Mouse (Mus musculus): ENCODE measurements around the gene Vmn1r143. TPM values are rescaled to one million over a fixed set of nuclear protein-coding genes. Genes with fewer than 3 reads are reported as not detected.
"Not testable (repeated sequence)": the region's sequence is repeated elsewhere in the genome, so short reads cannot be mapped to it uniquely, and the experiment has no call there.

Gene Vmn1r143
- polyA plus RNA-seq (2012; rRNA removed) = not detected in 2 replicates

DNA sequence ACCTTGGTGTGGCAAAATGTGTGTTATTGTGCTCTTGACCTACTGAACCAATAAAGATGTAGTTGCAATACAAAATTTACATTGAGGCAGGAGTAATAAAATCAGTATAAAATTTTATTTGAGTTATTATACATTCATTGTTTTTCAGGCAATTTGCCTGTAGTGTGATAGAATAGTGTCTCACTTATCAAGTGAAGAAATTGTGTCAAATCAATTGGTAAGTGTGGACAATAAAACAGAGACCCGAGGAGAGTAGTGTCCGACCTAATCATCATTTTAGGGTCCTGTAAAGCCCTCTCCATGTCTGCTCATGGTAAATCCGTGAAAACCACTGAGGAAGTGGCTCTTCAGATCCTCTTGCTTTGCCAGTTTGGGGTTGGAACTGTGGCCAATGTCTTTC, at the start of gene Vmn1r143:
Gene Vmn1r143 (plus strand): TSS at position 301 of the 400 bp plus-strand sequence.
- DNase-seq (ENCODE audit: low spot score) = not testable (repeated sequence)

- not testable (repeated sequence) for DNase-seq (ENCODE audit: low spot score)
Measured at GRCm38 (mm10) chr7:22163935-22164334, 25.2 kb upstream of the Vmn1r143 start, which contains the start of gene Vmn1r142. Gene Vmn1r142 (minus strand): TSS chr7:22164035.

- not testable (repeated sequence) for DNase-seq (ENCODE audit: low spot score)
Measured at GRCm38 (mm10) chr7:22201164-22201563, 12.0 kb downstream of the Vmn1r143 start, which contains the start of gene Gm8653. Gene Gm8653 (minus strand): TSS chr7:22201264.

DNA sequence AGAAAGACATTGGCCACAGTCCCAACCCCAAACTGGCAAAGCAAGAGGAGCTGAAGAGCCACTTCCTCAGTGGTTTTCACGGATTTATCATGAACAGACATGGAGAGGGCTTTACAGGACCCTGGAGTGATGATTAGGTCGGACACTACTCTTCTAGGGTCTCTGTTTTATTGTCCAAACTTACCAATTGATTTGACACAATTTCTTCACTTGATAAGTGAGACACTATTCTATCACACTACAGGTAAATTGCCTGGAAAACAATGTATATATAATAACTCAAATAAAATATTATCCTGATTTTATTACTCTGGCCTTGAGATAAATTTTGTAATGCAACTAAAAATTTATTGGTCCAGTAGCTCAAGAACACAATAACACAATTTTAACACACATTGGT, 40.2 kb downstream of the Vmn1r143 start, which contains the start of gene Gm8453:
Gene Gm8453 (minus strand): TSS at position 101 of the 400 bp plus-strand sequence.
- not testable (repeated sequence) for DNase-seq (ENCODE audit: low spot score)

Other genes with a start within 250 kb of the Vmn1r143 start
- gene Vmn1r137, start 194.8 kb upstream of the Vmn1r143 start, polyA plus RNA-seq (2012; rRNA removed) = not detected in 2 replicates
- not detected in 2 replicates for gene Vmn1r138, start 160.5 kb upstream of the Vmn1r143 start, polyA plus RNA-seq (2012; rRNA removed)
- not detected in 2 replicates for gene Gm6176, start 133.1 kb upstream of the Vmn1r143 start, polyA plus RNA-seq (2012; rRNA removed)
- not detected in 2 replicates for gene Vmn1r139, start 120.3 kb upstream of the Vmn1r143 start, polyA plus RNA-seq (2012; rRNA removed)
- gene Gm16451, start 71.1 kb upstream of the Vmn1r143 start, polyA plus RNA-seq (2012; rRNA removed) = not detected in 2 replicates
- not detected in 2 replicates for gene Gm10666, start 54.6 kb upstream of the Vmn1r143 start, polyA plus RNA-seq (2012; rRNA removed)
- gene Vmn1r142, start 25.3 kb upstream of the Vmn1r143 start, polyA plus RNA-seq (2012; rRNA removed) = not detected in 2 replicates
- gene Gm8653, start 11.9 kb downstream of the Vmn1r143 start, polyA plus RNA-seq (2012; rRNA removed) = not detected in 2 replicates
- gene Gm8453, start 40.1 kb downstream of the Vmn1r143 start, polyA plus RNA-seq (2012; rRNA removed) = not detected in 2 replicates
- gene Gm4187, start 140.3 kb downstream of the Vmn1r143 start, polyA plus RNA-seq (2012; rRNA removed) = not detected in 2 replicates
- gene Gm8660, start 181.7 kb downstream of the Vmn1r143 start, polyA plus RNA-seq (2012; rRNA removed) = not detected in 2 replicates
- gene Vmn1r148, start 224.2 kb downstream of the Vmn1r143 start, polyA plus RNA-seq (2012; rRNA removed) = not detected in 2 replicates
- not detected in 2 replicates for gene Vmn1r149, start 248.9 kb downstream of the Vmn1r143 start, polyA plus RNA-seq (2012; rRNA removed)